Mouse (Mus musculus) lung, embryonic 14.5 days (tissue): ENCODE measurements around the gene Cul9. TPM values are rescaled to one million over a fixed set of nuclear protein-coding genes. Genes with fewer than 3 reads are reported as not detected.
"Not testable (repeated sequence)": the region's sequence is repeated elsewhere in the genome, so short reads cannot be mapped to it uniquely, and the experiment has no call there.

Experiments used
- ATAC-seq: fragments of 200-750 bp; cut with Nextera tagmentation; 2 replicates; pipeline ENCODE4 v1.8.0; 2017; ENCODE audit warnings: mild to moderate bottlenecking, moderate TSS enrichment, moderate library complexity; ENCODE audit not compliant: insufficient read depth
- DNase-seq: peaks from one replicate; pipeline ENCODE4 v3.0.0-alpha.2; 2015
- H3K27ac ChIP-seq: fragments of 300-500 bp; sonication (generic); 2 replicates; pipeline ENCODE4 v1.5.1; 2014; ENCODE audit warnings: low read depth, mild to moderate bottlenecking, moderate library complexity
- H3K27me3 ChIP-seq: fragments of 300-500 bp; sonication (generic); 2 replicates; pipeline ENCODE4 v1.6.1; 2014; ENCODE audit warnings: low read length, control low read depth; ENCODE audit not compliant: insufficient read depth
- H3K36me3 ChIP-seq: fragments of 300-500 bp; sonication (generic); 2 replicates; pipeline ENCODE4 v1.6.1; 2014; ENCODE audit warnings: control low read depth; ENCODE audit not compliant: insufficient read depth
- H3K4me1 ChIP-seq: fragments of 300-500 bp; sonication (generic); 2 replicates; pipeline ENCODE4 v1.6.1; 2014; ENCODE audit warnings: antibody characterized with exemption, control low read depth; ENCODE audit not compliant: insufficient read depth
- H3K4me2 ChIP-seq: fragments of 300-500 bp; sonication (generic); 2 replicates; pipeline ENCODE4 v1.6.1; 2014; ENCODE audit warnings: mild to moderate bottlenecking
- H3K4me3 ChIP-seq: fragments of 300-500 bp; sonication (generic); 2 replicates; pipeline ENCODE4 v1.5.1; 2014; ENCODE audit warnings: low read depth, low read length
- H3K9ac ChIP-seq: fragments of 300-500 bp; sonication (generic); 2 replicates; pipeline ENCODE4 v1.6.1; 2014
- H3K9me3 ChIP-seq: fragments of 300-500 bp; sonication (generic); 2 replicates; pipeline ENCODE4 v1.6.1; 2016; ENCODE audit warnings: low read depth, low read length, control low read depth
- CTCF ChIP-seq: IDR thresholded peaks from 2 replicates; pipeline ENCODE4 v1.5.1; 2016; ENCODE audit warnings: antibody characterized with exemption, low read depth
- WGBS: fragments of 180-500 bp; shearing (Covaris S2); extraction: QIAGEN DNeasy Blood & Tissue Kit; methylation state at CpG from one replicate; pipeline ENCODE4 v1.1.7; 2014; 5-methylcytosine and 5-hydroxymethylcytosine counted together
- polyA plus RNA-seq: library from polyadenylated mRNA; unstranded; fragments of >200 nt; fragmentation: Nextera tagmentation; extraction: Ambion mirVana; gene quantifications from 2 replicates; pipeline ENCODE4 v1.2.1, GENCODE M21; 2014

Cul9 gene
- polyA plus RNA-seq, 1 experiment from 2014 or later = 2.9 TPM

DNA sequence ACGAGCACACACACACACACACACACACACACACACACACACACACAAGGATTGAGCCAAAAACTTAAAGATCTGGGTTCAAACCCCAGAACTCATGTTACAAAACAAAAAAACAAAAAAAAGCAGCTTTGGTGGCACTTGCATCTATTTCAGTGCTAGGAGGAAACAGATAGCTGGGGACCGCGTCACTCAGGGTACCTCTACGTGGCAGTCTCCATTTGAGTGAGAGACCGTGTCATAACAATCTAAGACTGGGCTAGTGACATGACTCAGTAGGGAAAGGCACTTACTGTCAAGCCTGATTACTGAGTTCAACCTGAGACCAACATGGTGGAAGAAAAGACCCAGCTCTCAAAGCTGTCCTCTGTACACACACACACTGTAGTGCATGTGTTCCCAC, 12.0 kb upstream of the Cul9 start:
- TF ChIP-seq CTCF = no peak
- 74% methylated on average over 5 of the region's 5 CpGs for WGBS
- ATAC-seq = no peak

DNA sequence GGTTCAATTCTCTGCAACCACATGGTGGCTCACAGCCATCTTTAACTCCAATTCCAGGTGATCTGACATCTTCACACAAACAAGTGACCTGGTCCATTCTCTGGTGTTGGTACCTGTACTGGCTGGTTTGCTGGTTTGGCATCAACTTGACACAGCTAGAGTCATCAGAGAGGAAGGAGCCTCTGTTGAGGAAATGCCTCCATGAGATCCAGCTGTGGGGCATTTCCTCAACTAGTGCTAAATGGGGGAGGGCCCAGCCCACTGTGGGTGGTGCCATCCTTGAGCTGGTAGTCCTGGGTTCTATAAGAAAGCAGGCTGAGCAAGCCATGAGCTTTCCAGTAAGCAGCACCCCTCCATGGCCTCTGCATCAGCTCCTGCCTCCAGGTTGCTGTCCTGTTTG, 11.1 kb upstream of the Cul9 start:
- not testable (repeated sequence) for H3K4me3 ChIP-seq, H3K9me3 ChIP-seq, ATAC-seq, DNase-seq, H3K36me3 ChIP-seq, H3K9ac ChIP-seq, H3K27me3 ChIP-seq
- Histone ChIP-seq H3K4me1 (peaks cover 20% of the 10 kb centered on the region), H3K27ac (peak overlapping the region; percentile 89), H3K4me2 (peak overlapping the region; percentile 84)

More for the DNA sequence above, 12.0 kb upstream of the Cul9 start:
- DNase-seq = no peak
- H3K4me3 ChIP-seq = no peak overlapping the region
- H3K27me3 ChIP-seq = no peaks in the 10 kb centered on the region
- H3K9ac ChIP-seq = no peak overlapping the region
- no peaks in the 10 kb centered on the region for H3K9me3 ChIP-seq
- H3K36me3 ChIP-seq = peaks cover 6% of the 10 kb centered on the region; the same call in 1 of the 2 replicates
- H3K4me1 ChIP-seq = peaks cover 20% of the 10 kb centered on the region
- H3K4me2 ChIP-seq = no peak overlapping the region
- peak overlapping the region; percentile 89 for H3K27ac ChIP-seq

DNA sequence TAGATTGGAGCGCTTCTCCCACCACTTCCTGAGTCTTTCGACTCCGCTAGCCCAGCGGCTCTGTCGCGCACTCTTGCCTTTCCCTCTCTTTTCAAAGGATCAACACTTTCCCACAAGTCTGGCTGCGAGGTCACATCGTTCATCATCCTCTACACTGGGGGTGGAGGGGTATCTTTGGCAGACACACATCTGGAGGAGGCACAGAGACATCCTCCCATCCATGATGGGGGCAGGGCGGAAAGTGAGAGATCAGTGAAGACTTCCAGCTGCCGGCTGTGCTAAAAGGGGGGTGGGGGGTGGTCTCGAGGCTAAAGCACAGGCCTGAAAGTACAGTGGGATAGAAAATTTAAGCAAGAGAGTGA, 10.4 kb upstream of the Cul9 start:
- DNase-seq (peak; percentile 95), ATAC-seq (peak; percentile 67)
- 0 out of 2 replicates have a peak, but pooled peaks have one; percentile 0 for TF ChIP-seq CTCF
- Histone ChIP-seq H3K9ac (peak overlapping the region; percentile 24), H3K27ac (peak overlapping the region; percentile 89), H3K4me1 (peaks cover 20% of the 10 kb centered on the region), H3K4me2 (peak overlapping the region; percentile 84), H3K27me3 (no peaks in the 10 kb centered on the region), H3K9me3 (no peaks in the 10 kb centered on the region), H3K36me3 (peaks cover 14% of the 10 kb centered on the region), H3K4me3 (peak overlapping the region; percentile 95)
- WGBS = under 1% methylated on average over 11 of the region's 11 CpGs

DNA sequence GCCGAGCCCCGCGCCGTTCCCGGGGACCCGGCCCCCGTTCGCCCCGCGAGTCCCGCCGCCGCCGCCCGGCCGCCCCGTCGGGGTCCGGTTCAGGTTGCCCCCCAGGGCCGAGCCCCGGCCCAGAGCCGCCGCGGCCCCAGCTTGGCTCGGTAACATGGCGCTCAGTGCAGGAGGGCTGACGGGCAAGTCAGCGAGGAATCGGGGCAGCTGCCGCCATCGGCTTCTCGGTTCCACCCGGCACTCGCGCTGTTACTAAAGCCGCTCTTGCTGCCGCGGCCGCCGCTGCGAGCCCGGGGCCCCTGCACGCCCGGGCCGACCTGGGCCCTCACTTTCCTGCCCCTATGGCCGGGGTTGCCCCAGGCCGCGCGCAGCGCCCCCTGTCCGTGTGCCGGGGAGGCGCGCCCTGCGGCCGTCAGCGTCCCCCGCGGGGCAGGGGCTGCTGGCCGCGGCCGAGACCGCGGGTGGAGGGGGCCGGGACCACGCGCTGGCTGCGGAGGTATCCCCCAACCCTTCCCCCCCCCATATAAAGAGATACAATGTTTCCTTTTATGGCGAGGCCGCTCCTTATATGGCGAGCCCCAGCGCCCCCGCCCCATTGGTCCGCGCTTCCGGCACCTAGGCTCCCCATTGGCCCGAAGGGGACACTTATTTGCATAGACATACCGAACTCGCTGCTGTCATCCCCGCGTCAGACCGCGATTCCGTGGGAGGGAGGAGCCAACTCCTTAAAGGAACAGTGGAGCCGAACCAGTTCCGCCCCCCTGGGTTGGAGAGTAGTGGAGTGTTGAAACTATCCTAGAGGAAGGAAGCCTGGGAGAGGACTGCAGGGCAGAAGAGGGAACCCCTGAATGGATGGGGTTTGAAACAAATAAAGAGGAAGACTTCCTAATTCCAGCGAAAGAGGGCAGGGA, 9.7 kb upstream of the Cul9 start, which contains the start of gene Srf:
Gene Srf (minus strand): TSS at position 503 of the 911 bp plus-strand sequence.
- ATAC-seq (peak; percentile 92), DNase-seq (peak; percentile 99)
- Histone ChIP-seq H3K4me2 (peak within 1 kb of the TSS; percentile 84), H3K9me3 (no peaks in the 10 kb centered on the region), H3K4me3 (peak within 1 kb of the TSS; percentile 95), H3K36me3 (peaks cover 20% of the 10 kb centered on the region), H3K27me3 (no peaks in the 10 kb centered on the region), H3K9ac (peak within 1 kb of the TSS; percentile 98), H3K27ac (peak within 1 kb of the TSS; percentile 97), H3K4me1 (peaks cover 20% of the 10 kb centered on the region)
- TF ChIP-seq CTCF = peak; percentile 21; the same call in 1 of the 2 replicates
- WGBS = 0% methylated on average over 87 of the region's 87 CpGs

DNA sequence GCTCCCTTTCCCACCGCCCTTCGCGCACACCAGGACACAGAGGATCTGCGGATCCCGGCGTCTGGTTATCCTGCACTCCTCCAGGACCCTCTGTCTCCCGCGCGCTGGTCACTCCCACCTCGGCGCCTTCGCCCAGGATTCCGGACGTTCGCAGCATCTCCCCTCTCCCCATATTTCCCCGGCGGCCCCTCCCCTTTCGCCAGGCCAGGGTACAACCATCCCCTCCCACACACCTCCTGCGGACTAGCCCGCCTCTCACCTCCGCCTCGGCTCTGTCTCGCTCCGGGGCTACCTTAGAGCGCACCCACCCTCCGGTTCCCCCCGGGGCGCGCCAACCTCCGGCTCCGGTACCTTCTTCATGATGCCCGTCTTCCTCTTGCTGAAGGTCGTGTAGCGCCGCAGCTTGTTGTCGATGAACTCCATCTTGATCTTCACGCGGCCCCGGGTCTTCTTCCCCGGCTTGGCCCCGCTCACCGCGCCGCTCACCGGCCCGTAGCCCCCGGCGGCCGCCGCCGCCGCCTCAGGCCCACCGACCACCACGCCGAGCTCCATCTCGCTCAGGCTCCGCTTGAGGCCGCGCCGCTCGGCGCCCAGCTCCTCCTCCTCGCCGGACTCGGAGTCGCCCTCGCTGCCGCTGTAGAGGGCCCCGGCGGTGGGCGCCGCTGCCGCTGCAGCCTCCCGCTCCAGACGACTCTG, 8.9 kb upstream of the Cul9 start:
- Histone ChIP-seq H3K4me2 (peak overlapping the region; percentile 84), H3K4me1 (peaks cover 20% of the 10 kb centered on the region), H3K4me3 (peak overlapping the region; percentile 95), H3K36me3 (peaks cover 28% of the 10 kb centered on the region), H3K27ac (peak overlapping the region; percentile 97), H3K9ac (peak overlapping the region; percentile 98), H3K9me3 (no peaks in the 10 kb centered on the region), H3K27me3 (no peaks in the 10 kb centered on the region)
- under 1% methylated on average over 75 of the region's 75 CpGs for WGBS
- peak; percentile 62 for DNase-seq
- no peak for TF ChIP-seq CTCF
- no peak for ATAC-seq

DNA sequence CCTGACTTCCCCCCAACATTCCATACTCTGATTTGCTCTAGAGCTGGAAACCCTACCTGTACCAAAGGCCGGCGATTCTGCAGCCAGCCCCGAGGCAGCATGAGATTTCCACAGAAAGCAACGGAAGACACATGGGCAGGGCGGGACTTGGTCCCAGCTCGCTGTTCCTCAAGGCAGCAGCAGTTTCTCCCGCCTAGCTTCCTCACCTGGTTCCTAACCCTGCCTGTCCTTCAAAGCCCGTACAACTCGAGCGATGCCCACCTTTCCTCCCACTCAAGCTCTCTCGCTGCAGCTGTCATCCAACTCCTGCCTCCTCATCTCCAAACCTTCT, 8.4 kb upstream of the Cul9 start:
- ATAC-seq (no peak), DNase-seq (peak; percentile 59)
- H3K4me3 ChIP-seq = peak overlapping the region; percentile 95
- no peak for TF ChIP-seq CTCF
- peaks cover 33% of the 10 kb centered on the region for H3K36me3 ChIP-seq
- 0% methylated on average over 11 of the region's 11 CpGs for WGBS
- peak overlapping the region; percentile 97 for H3K27ac ChIP-seq
- H3K27me3 ChIP-seq = no peaks in the 10 kb centered on the region
- peak overlapping the region; percentile 84 for H3K4me2 ChIP-seq
- H3K9me3 ChIP-seq = no peaks in the 10 kb centered on the region
- peak overlapping the region; percentile 98 for H3K9ac ChIP-seq
- H3K4me1 ChIP-seq = peaks cover 20% of the 10 kb centered on the region

DNA sequence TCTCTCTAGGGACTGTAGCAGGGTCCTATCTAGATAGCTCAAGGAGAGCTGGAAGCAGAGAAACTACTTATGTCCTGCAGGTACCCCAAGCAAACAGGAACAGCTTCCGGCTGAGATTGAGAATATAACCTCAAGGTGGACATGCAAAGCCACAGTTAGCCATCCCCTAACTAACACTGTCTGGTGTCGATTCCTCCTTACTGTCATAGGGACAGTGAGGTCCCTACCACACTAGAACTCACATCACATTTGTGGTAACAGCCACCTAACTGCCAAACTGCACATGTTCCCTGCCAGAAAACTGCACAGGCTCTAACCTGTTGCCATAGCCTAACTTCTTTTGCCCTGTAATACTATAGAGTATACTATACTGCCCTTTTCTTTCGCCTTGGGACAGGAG, 7.7 kb upstream of the Cul9 start:
- DNase-seq (no peak), ATAC-seq (no peak)
- peak overlapping the region; percentile 95 for H3K4me3 ChIP-seq
- peak overlapping the region; percentile 98 for H3K9ac ChIP-seq
- WGBS = 44% methylated on average over 3 of the region's 3 CpGs
- H3K27ac ChIP-seq = peak overlapping the region; percentile 97
- peaks cover 39% of the 10 kb centered on the region for H3K36me3 ChIP-seq
- H3K9me3 ChIP-seq = no peaks in the 10 kb centered on the region
- no peaks in the 10 kb centered on the region for H3K27me3 ChIP-seq
- no peak for TF ChIP-seq CTCF
- peaks cover 20% of the 10 kb centered on the region for H3K4me1 ChIP-seq
- peak overlapping the region; percentile 84 for H3K4me2 ChIP-seq
